Mouse (Mus musculus) forebrain, embryonic 11.5 days (tissue): Measurements from ENCODE around the gene Ngly1. TPM values are rescaled to one million over a fixed set of nuclear protein-coding genes. Genes with fewer than 3 reads are reported as not detected.

Experiments used
- polyA plus RNA-seq: library from polyadenylated mRNA; unstranded; fragments of >200 nt; fragmentation: Nextera tagmentation; extraction: Ambion mirVana; gene quantifications from 2 replicates; pipeline ENCODE4 v1.2.1, GENCODE M21; 2014

Gene Ngly1
- polyA plus RNA-seq, 1 experiment from 2014 or later: 24.0 TPM

Other genes starting within 250 kb of the Ngly1 start
- gene Oxsm, start 528 bp downstream of the Ngly1 start, polyA plus RNA-seq: 1.1 and 2.3 TPM in 2 replicates
- gene Top2b, start 115.9 kb downstream of the Ngly1 start, polyA plus RNA-seq: 147 and 174 TPM in 2 replicates